Mouse (Mus musculus): Measurements from ENCODE around the gene Acss1. TPM values are rescaled to one million over a fixed set of nuclear protein-coding genes. Genes with fewer than 3 reads are reported as not detected.

Gene Acss1
- total and polyA plus RNA-seq, 2 experiments from 2014 or later, result 17.6 to 43.5 TPM

DNA sequence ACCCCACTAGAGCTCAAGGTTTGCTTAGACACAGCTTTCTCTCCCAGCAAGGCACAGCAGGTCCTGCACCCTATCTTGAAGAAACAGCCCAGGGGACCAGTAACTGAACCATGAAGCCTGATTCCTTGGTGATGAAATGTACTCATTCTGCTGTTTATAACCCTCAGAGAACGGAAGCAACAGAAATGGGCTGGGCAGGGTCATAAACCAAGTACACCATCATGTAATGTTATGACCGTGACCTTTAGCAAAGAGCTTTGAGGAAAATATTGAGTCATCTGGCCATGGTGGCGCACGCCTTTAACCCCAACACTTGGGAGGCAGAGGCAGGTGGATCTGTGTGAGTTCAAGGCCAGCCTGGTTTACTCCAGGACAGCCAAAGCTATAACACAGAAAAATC is 23.1 kb downstream of the Acss1 start:
- no peak overlapping the region for H3K9ac ChIP-seq (replicated peaks; ENCODE audit: low read length)
- H3K4me1 ChIP-seq (ENCODE audit: insufficient read depth, low read length), result peaks cover 13% of the 10 kb centered on the region; the same call in 1 of the 2 replicates
- ATAC-seq (no peak), DNase-seq (ENCODE audit: low spot score) (no peak)
- peak overlapping the region; percentile 87; the same call in 1 of the 2 replicates for H3K27ac ChIP-seq
- TF ChIP-seq CTCF (IDR thresholded peaks at IDR 0.05; ENCODE audit: low read depth), result no peak
- H3K9me3 ChIP-seq (ENCODE audit: low read length), result no peaks in the 10 kb centered on the region
- no peak overlapping the region for H3K4me3 ChIP-seq (ENCODE audit: low read length)
- H3K36me3 ChIP-seq (ENCODE audit: insufficient read depth, low read length), result no peaks in the 10 kb centered on the region
- no peaks in the 10 kb centered on the region for H3K27me3 ChIP-seq (ENCODE audit: insufficient read depth, low read length)
- no peak overlapping the region for H3K4me2 ChIP-seq (ENCODE audit: low read depth, low read length)
- WGBS, result 87% methylated on average over 4 of the region's 4 CpGs

DNA sequence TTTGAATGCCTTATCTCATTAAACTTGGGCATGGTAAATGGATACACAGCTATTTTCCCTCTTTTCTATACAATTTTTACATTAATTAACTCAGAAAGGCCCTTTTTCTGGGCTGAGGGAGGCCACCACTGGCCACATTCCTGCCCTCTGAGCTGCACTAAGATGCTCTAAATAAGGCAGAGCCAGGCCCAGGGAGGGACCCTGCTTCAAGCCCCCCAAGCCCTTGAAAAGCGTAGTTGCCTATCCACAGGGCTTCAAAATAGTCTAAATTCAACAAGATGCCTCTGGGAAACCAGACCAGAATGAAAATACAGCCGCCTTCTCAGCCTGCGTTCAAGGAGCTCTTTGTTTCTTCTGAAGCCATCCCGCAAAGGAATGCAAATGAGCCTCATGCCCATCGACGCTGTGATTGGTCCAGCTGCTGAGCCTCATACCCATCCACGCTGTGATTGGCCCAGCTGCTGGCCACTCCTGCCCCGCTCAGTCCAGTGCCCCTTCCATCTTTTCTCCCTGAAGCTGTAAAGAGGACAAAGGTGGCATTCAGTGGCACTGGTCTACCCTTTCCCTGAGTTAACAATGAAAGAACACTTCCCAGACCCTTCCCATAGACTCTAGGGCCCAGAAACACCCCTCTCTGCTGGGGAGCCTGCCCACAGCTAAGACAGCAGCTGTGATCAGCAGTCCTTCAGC is 24.4 kb downstream of the Acss1 start:
- ATAC-seq (peak; percentile 100), DNase-seq (ENCODE audit: low spot score) (peak; percentile 91)
- peak overlapping the region; percentile 88 for H3K27ac ChIP-seq
- H3K9ac ChIP-seq (replicated peaks; ENCODE audit: low read length), result 0 out of 2 replicates have a peak overlapping the region, but pooled peaks have one; percentile 5
- 24% methylated on average over 8 of the region's 8 CpGs for WGBS
- no peaks in the 10 kb centered on the region for H3K9me3 ChIP-seq (ENCODE audit: low read length)
- no peak for TF ChIP-seq CTCF (IDR thresholded peaks at IDR 0.05; ENCODE audit: low read depth)
- H3K4me1 ChIP-seq (ENCODE audit: insufficient read depth, low read length), result peaks cover 9% of the 10 kb centered on the region; the same call in 1 of the 2 replicates
- H3K36me3 ChIP-seq (ENCODE audit: insufficient read depth, low read length), result no peaks in the 10 kb centered on the region
- peak overlapping the region; percentile 27 for H3K4me2 ChIP-seq (ENCODE audit: low read depth, low read length)
- no peak overlapping the region for H3K4me3 ChIP-seq (ENCODE audit: low read length)
- no peaks in the 10 kb centered on the region for H3K27me3 ChIP-seq (ENCODE audit: insufficient read depth, low read length)

DNA sequence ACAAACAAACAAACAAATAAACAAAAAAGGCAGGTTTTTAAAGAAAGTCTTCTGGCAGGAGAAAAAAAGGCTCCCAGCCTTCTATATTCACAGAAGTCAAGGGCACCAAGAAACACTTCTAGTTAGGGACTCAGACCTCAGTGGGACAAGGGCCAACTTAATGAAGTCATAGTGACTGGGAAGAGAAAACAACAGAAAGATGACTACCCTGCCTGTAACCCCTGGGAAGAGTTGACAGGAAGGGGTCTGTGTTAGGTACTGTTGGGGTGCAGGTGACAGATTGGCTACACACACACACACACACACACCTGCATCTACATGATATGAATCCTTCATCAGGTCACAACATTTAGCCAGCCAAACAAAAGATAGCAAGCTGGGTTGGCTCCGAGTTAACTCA is 25.1 kb downstream of the Acss1 start:
- no peak for ATAC-seq
- Histone ChIP-seq H3K4me1 (ENCODE audit: insufficient read depth, low read length) (peaks cover 6% of the 10 kb centered on the region; the same call in 1 of the 2 replicates), H3K4me3 (ENCODE audit: low read length) (no peak overlapping the region), H3K9ac (replicated peaks; ENCODE audit: low read length) (no peak overlapping the region), H3K27me3 (ENCODE audit: insufficient read depth, low read length) (no peaks in the 10 kb centered on the region), H3K27ac (peak overlapping the region; percentile 88), H3K36me3 (ENCODE audit: insufficient read depth, low read length) (no peaks in the 10 kb centered on the region), H3K9me3 (ENCODE audit: low read length) (no peaks in the 10 kb centered on the region), H3K4me2 (ENCODE audit: low read depth, low read length) (no peak overlapping the region)
- WGBS, result 67% methylated on average over 1 of the region's 1 CpGs
- TF ChIP-seq CTCF (IDR thresholded peaks at IDR 0.05; ENCODE audit: low read depth), result no peak
- no peak for DNase-seq (ENCODE audit: low spot score)

DNA sequence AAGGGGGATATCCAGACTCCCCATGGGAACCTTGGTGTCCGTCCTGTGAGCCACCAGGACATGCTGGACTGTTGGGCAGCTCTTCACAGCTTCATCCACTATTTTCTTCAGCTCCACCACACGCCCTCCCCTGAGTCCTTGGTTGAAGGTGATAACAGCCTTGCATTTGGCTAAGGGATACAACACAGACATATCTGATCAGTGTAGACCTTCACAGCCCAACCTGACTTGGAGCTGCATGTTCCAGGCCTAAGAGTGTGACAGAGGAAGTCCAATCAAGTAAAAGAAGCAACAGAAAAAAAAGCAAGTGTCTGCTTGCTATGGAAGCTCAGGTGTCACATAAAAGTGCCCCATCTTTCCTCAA is 29.9 kb downstream of the Acss1 start:
- no peaks in the 10 kb centered on the region for H3K9me3 ChIP-seq (ENCODE audit: low read length)
- TF ChIP-seq CTCF (IDR thresholded peaks at IDR 0.05; ENCODE audit: low read depth), result no peak
- DNase-seq (ENCODE audit: low spot score), result no peak
- ATAC-seq, result no peak
- no peaks in the 10 kb centered on the region for H3K36me3 ChIP-seq (ENCODE audit: insufficient read depth, low read length)
- no peak overlapping the region for H3K4me2 ChIP-seq (ENCODE audit: low read depth, low read length)
- H3K4me3 ChIP-seq (ENCODE audit: low read length), result no peak overlapping the region
- H3K4me1 ChIP-seq (ENCODE audit: insufficient read depth, low read length), result peaks cover 2% of the 10 kb centered on the region; the same call in 1 of the 2 replicates
- WGBS, result 36% methylated on average over 2 of the region's 2 CpGs
- H3K9ac ChIP-seq (replicated peaks; ENCODE audit: low read length), result no peak overlapping the region
- H3K27me3 ChIP-seq (ENCODE audit: insufficient read depth, low read length), result no peaks in the 10 kb centered on the region
- peak overlapping the region; percentile 48; the same call in 1 of the 2 replicates for H3K27ac ChIP-seq

DNA sequence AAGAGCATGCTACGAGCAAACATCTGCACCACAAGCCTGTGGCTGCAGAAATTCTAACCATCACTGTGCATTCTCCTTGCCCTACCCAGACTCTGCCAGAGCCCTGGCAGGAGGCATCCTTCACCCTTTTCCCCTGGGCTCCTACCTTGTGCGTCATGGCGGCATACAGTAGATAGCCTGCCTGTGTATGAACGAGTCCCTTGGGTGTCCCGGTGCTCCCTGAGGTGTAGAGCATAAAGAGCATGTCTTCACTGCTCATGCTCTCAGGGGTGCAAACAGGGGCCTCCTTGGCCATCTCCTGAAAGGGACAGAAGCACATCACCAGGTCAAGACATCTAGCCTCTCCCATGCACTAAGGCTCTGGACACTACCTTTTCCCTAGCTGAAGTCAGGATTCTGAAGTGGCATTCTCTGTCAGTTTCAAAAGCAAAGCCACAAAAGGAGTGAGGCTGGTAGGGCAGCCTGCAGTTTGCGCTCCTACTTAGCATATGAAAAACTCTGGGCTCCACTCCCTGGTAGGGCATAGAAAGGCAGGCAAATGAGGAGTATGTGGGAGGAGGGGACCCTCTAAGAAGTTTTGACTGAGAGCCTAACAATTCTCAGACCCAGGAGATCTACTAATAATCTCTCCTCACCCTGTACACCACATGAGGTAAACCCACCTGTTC is 30.5 kb downstream of the Acss1 start:
- peak overlapping the region; percentile 48; the same call in 1 of the 2 replicates for H3K27ac ChIP-seq
- H3K9ac ChIP-seq (replicated peaks; ENCODE audit: low read length), result no peak overlapping the region
- H3K36me3 ChIP-seq (ENCODE audit: insufficient read depth, low read length), result no peaks in the 10 kb centered on the region
- no peak overlapping the region for H3K4me2 ChIP-seq (ENCODE audit: low read depth, low read length)
- H3K9me3 ChIP-seq (ENCODE audit: low read length), result no peaks in the 10 kb centered on the region
- ATAC-seq (0 out of 2 replicates have a peak, but pooled peaks have one; percentile 61), DNase-seq (ENCODE audit: low spot score) (peak; percentile 33)
- WGBS, result 33% methylated on average over 6 of the region's 6 CpGs
- TF ChIP-seq CTCF (IDR thresholded peaks at IDR 0.05; ENCODE audit: low read depth), result no peak
- no peaks in the 10 kb centered on the region for H3K27me3 ChIP-seq (ENCODE audit: insufficient read depth, low read length)
- H3K4me1 ChIP-seq (ENCODE audit: insufficient read depth, low read length), result no peaks in the 10 kb centered on the region
- no peak overlapping the region for H3K4me3 ChIP-seq (ENCODE audit: low read length)

DNA sequence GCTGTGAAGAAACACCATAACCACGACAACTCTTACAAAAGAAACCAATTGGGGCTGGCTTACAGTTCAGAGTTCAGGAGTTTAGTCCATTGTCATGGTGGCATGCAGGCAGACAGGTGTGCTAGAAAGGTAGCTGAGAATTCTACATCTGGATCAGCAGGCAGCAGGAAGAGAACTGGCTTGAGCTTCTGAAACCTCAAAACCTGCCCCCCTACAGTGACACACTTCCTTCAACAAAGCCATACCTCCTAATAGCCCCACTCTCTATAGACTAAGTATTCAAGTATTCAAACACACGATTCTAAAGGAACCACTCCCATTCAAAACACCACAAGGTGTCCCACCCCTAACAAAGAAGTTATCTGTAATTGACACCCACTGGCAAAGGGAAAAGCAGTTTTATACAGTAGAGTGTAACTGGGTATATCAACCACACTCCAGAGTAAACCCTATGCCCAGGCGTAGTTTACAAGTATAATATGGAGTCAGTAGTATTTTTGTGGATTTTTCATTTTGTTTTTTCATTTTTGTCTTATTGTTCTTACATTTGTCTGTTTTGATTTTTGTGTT is 32.3 kb downstream of the Acss1 start:
- Histone ChIP-seq H3K4me3 (ENCODE audit: low read length) (no peak overlapping the region), H3K9me3 (ENCODE audit: low read length) (no peaks in the 10 kb centered on the region), H3K4me2 (ENCODE audit: low read depth, low read length) (no peak overlapping the region), H3K9ac (replicated peaks; ENCODE audit: low read length) (no peak overlapping the region), H3K36me3 (ENCODE audit: insufficient read depth, low read length) (no peaks in the 10 kb centered on the region), H3K4me1 (ENCODE audit: insufficient read depth, low read length) (no peaks in the 10 kb centered on the region), H3K27ac (no peak overlapping the region), H3K27me3 (ENCODE audit: insufficient read depth, low read length) (no peaks in the 10 kb centered on the region)
- ATAC-seq (no peak), DNase-seq (ENCODE audit: low spot score) (no peak)
- 89% methylated on average over 3 of the region's 3 CpGs for WGBS
- TF ChIP-seq CTCF (IDR thresholded peaks at IDR 0.05; ENCODE audit: low read depth), result no peak
